Mouse (Mus musculus) C3H10T1/2 (cell line): ENCODE results near the gene Gm49388. TPM values are rescaled to one million over a fixed set of nuclear protein-coding genes. Genes with fewer than 3 reads are reported as not detected.

Source experiments
- polyA plus RNA-seq, 2 experiments: library from polyadenylated mRNA; unstranded; fragments of >200 nt; fragmentation: generic; extraction: Trizol; gene quantifications; one replicate each; pipeline ENCODE4 v1.2.1; 2012; ENCODE audit warnings: missing spikeins in 2 of 2

Gene Gm49388
- under 1 TPM in 1 of 2 experiments, not detected in 1; 0.13 TPM for polyA plus RNA-seq

DNA sequence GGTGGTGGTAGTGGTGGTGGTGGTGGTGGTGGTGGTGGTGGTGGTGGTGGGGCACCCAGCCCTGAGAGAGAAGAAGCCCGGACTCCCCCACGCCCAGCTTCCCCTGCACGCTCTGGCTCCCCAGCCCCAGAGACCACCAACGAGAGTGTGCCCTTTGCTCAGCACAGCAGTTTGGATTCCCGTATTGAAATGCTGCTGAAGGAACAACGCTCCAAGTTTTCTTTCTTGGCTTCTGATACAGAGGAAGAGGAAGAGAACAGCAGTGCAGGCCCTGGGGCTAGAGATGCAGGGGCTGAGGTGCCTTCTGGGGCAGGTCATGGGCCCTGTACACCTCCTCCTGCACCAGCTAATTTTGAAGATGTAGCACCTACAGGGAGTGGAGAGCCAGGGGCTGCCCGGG lies at the start of gene Gm49388:
Gene Gm49388 (plus strand): TSS at position 301 of the 400 bp plus-strand sequence.

DNA sequence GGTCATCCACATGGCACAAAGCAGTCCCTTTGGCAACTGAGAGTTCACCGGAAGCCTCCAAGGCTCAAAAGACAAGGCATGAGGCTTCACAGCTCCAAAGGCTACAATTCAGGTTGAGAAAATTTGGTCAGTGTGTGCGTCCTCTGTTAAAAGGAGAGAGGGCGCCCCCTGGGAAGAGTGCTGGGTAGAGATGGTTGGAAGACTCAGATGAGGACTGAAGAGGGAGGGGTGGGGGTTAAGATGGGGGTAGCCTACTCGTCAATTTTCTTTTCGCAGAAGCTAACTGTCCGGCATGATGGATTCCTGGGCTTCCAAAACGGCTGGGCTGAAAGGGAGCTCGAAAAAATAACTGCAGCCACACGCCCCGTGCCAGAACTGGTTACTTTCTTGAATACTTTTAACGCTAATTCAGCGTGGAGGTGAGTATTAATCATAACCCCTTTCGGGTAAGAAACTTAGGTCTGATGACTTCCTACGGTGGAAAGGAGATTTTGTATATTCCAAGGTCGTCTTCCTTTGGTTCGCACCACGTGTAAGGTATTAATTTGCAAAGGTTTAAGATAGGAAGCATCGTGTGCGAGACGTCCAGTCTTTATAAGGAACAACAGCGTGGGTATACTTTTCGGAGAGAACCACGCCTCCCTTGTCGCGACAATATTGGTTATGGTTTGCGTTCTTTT lies 40.9 kb upstream of the Gm49388 start, which contains the start of gene Fbxl19:
Gene Fbxl19 (plus strand): TSS at position 178 of the 680 bp plus-strand sequence.

GRCm38 (mm10) chr7:127769651-127770038 lies 15.8 kb upstream of the Gm49388 start, which contains the start of gene Orai3:
Orai3 (plus strand) TSS chr7:127769815.

GRCm38 (mm10) chr7:127776426-127776825 lies 9.0 kb upstream of the Gm49388 start, which contains the start of gene Setd1a:
Setd1a (plus strand) TSS chr7:127776670.

DNA sequence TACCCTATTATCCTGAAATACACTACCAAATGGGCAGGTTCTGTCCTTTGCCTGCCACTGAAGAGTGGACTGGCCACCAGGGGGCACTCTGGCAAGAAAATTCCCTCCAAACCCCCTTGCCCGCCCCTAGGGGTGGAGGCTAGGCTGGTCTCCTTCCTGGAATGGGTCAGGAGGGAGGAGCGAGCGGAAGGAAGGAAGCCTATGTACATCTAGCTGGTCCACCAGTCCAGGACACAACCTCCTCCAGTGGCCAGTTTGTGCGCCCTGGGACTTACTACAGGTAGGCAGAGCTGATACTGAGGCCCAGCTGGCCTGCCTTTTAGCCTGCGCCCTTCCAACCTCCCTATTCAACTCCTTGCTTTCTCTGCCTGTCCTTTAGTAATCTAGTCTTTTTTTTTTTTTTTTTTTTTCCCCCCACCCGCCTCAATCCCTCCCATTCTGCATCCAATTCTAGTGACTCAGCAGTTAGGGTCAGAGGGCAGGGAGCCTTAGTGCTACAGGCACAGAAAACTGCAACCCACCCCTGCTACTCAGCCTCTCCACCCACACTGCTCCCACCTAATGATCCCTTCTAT lies 15.1 kb downstream of the Gm49388 start, which contains the start of gene Hsd3b7:
Gene Hsd3b7 (plus strand): TSS at position 170 of the 575 bp plus-strand sequence.

DNA sequence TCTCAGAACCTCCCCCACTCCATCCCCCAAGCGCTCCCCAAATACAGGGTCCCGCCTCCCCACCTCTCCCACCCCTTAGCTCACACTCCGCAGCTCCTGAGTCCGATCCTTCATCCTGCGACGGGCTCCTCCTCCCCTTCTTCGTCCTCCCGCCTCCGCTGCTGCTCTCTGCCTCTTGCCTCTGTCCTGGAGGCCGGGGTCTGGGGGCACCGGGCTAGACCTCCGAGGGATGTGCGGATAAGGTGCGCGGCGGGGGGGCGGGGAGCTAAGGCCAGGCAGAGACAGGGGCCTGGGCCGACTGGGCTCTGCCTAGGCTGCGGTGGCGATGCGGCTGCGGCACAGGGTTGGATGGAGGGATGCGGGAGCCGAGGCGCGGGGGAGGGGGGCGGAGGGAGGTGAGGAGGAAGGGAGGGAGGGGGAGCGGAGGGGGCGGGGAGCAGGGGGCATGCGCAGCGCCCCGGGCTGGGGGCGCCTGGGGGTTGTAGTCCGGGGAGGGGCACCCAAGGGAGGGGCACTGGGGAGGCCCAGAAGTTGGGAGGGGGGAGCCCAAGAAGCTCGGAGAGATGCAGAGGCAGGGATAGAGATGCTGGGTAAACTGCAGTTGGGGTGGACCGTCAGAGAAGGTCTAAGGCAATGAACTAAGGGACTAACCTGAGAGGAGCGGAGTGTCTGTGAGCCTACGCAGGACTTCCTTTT lies 38.9 kb downstream of the Gm49388 start, which contains the start of the genes Stx4a and Stx1b:
Gene Stx4a (plus strand): TSS at position 119 of the 696 bp plus-strand sequence.
Gene Stx1b (minus strand): TSS at position 374 of the 696 bp plus-strand sequence.

Other genes with a start within 250 kb of the Gm49388 start
- gene Tmem265, start 224.2 kb upstream of the Gm49388 start, polyA plus RNA-seq = 1 to 10 TPM; 1.6 to 2.0 TPM
- gene Phkg2, start 212.3 kb upstream of the Gm49388 start, polyA plus RNA-seq = 10 to 100 TPM; 18.5 to 31.4 TPM
- gene Ccdc189, start 197.0 kb upstream of the Gm49388 start, polyA plus RNA-seq = 10 to 100 TPM in 1 of 2 experiments, 1 to 10 TPM in 1; 7.1 to 20.8 TPM
- 10 to 100 TPM; 15.9 to 30.7 TPM for gene Rnf40, start 196.8 kb upstream of the Gm49388 start, polyA plus RNA-seq
- 1 to 10 TPM; 1.2 to 8.7 TPM for gene Zfp629, start 169.8 kb upstream of the Gm49388 start, polyA plus RNA-seq
- gene Bcl7c, start 76.7 kb upstream of the Gm49388 start, polyA plus RNA-seq = 100 to 1,000 TPM; 142 to 241 TPM
- gene Ctf1, start 72.9 kb upstream of the Gm49388 start, polyA plus RNA-seq = 10 to 100 TPM in 1 of 2 experiments, 1 to 10 TPM in 1; 4.2 to 26.0 TPM
- under 1 TPM; 0.08 to 0.22 TPM for gene Ctf2, start 53.4 kb upstream of the Gm49388 start, polyA plus RNA-seq
- gene Fbxl19, start 41.1 kb upstream of the Gm49388 start, polyA plus RNA-seq = 10 to 100 TPM; 15.7 to 19.4 TPM
- 10 to 100 TPM; 15.6 to 39.0 TPM for gene Orai3, start 15.8 kb upstream of the Gm49388 start, polyA plus RNA-seq
- gene Setd1a, start 8.9 kb upstream of the Gm49388 start, polyA plus RNA-seq = 10 to 100 TPM in 1 of 2 experiments, 1 to 10 TPM in 1; 5.5 to 15.8 TPM
- gene Hsd3b7, start 15.0 kb downstream of the Gm49388 start, polyA plus RNA-seq = 10 to 100 TPM in 1 of 2 experiments, 1 to 10 TPM in 1; 9.4 to 28.8 TPM
- gene Stx4a, start 38.7 kb downstream of the Gm49388 start, polyA plus RNA-seq = 10 to 100 TPM; 23.3 to 77.8 TPM
- under 1 TPM in 1 of 2 experiments, not detected in 1; 0.35 TPM for gene Stx1b, start 38.9 kb downstream of the Gm49388 start, polyA plus RNA-seq
- 10 to 100 TPM in 1 of 2 experiments, 1 to 10 TPM in 1; 2.0 to 13.2 TPM for gene Zfp646, start 90.6 kb downstream of the Gm49388 start, polyA plus RNA-seq
- gene Zfp668, start 91.2 kb downstream of the Gm49388 start, polyA plus RNA-seq = 10 to 100 TPM; 10.9 to 12.1 TPM
- 1 to 10 TPM in 1 of 2 experiments, under 1 TPM in 1; 0.22 to 2.9 TPM for gene Prss53, start 105.4 kb downstream of the Gm49388 start, polyA plus RNA-seq
- not detected for gene Gm21974, start 109.8 kb downstream of the Gm49388 start, polyA plus RNA-seq
- 100 to 1,000 TPM in 1 of 2 experiments, 10 to 100 TPM in 1; 75.2 to 309 TPM for gene Vkorc1, start 110.0 kb downstream of the Gm49388 start, polyA plus RNA-seq
- gene Bckdk, start 118.5 kb downstream of the Gm49388 start, polyA plus RNA-seq = 10 to 100 TPM; 53.8 to 95.6 TPM
- 10 to 100 TPM in 1 of 2 experiments, 1 to 10 TPM in 1; 8.2 to 22.4 TPM for gene Kat8, start 126.9 kb downstream of the Gm49388 start, polyA plus RNA-seq
- gene Prss8, start 144.5 kb downstream of the Gm49388 start, polyA plus RNA-seq = under 1 TPM in 1 of 2 experiments, not detected in 1; 0.05 TPM
- gene Prss36, start 161.1 kb downstream of the Gm49388 start, polyA plus RNA-seq = 10 to 100 TPM in 1 of 2 experiments, 1 to 10 TPM in 1; 4.6 to 11.2 TPM
- gene Fus, start 181.8 kb downstream of the Gm49388 start, polyA plus RNA-seq = 100 to 1,000 TPM; 140 to 298 TPM
- under 1 TPM; 0.01 to 0.28 TPM for gene Pycard, start 208.3 kb downstream of the Gm49388 start, polyA plus RNA-seq
- under 1 TPM; 0.02 to 0.72 TPM for gene Trim72, start 218.3 kb downstream of the Gm49388 start, polyA plus RNA-seq